Mouse (Mus musculus): Measurements from ENCODE around the gene Guca2b. TPM values are rescaled to one million over a fixed set of nuclear protein-coding genes. Genes with fewer than 3 reads are reported as not detected.

Guca2b gene
- total RNA-seq, 2 experiments from 2014 or later = not detected

- intact Hi-C loops (cut with DNase I) = loop anchor here (5.0 kb wide), 1 partner anchor 77 kb away; the partner anchor contains the start of genes Foxj3 and Frg2f1
- no peak for DNase-seq
Observed at GRCm38 (mm10) chr4:119614078-119614477, 44.7 kb downstream of the Guca2b start.

- DNase-seq = no peak
- intact Hi-C loops (cut with DNase I) = no loop called here
Observed at GRCm38 (mm10) chr4:119609488-119609887, 49.3 kb downstream of the Guca2b start.

Other genes with a start within 250 kb of the Guca2b start
- under 1 TPM; 0.27 to 0.38 TPM for gene Ccdc30, start 243.4 kb downstream of the Guca2b start, total RNA-seq (2021)
- 1 to 10 TPM; 8.4 to 8.5 TPM for gene Ppcs, start 236.5 kb downstream of the Guca2b start, total RNA-seq (2021)
- gene Zmynd12, start 236.1 kb downstream of the Guca2b start, total RNA-seq (2021) = not detected
- gene Rimkla, start 166.3 kb downstream of the Guca2b start, total RNA-seq (2021) = under 1 TPM; 0.68 to 0.76 TPM
- gene Foxj3, start 122.0 kb downstream of the Guca2b start, total RNA-seq (2021) = 10 to 100 TPM; 26.5 to 32.7 TPM
- 1 to 10 TPM; 4.2 to 6.7 TPM for gene Frg2f1, start 119.4 kb downstream of the Guca2b start, total RNA-seq (2021)
- not detected for gene Guca2a, start 21.2 kb downstream of the Guca2b start, total RNA-seq (2021)
- gene Hivep3, start 74.8 kb upstream of the Guca2b start, total RNA-seq (2021) = 1 to 10 TPM; 5.7 to 6.3 TPM